Mouse (Mus musculus) kidney, embryonic 14.5 days (tissue): ENCODE results near the gene Gm38392. TPM values are rescaled to one million over a fixed set of nuclear protein-coding genes. Genes with fewer than 3 reads are reported as not detected.

ENCODE experiments used
- ATAC-seq: fragments of 200-750 bp; cut with Nextera tagmentation; 2 replicates; pipeline ENCODE4 v1.8.0; 2017; ENCODE audit warnings: moderate number of reproducible peaks, mild to moderate bottlenecking, moderate TSS enrichment, moderate library complexity; ENCODE audit not compliant: low FRiP score, low TSS enrichment
- H3K27ac ChIP-seq: fragments of 300-500 bp; sonication (generic); 2 replicates; pipeline ENCODE4 v1.5.1; 2014; ENCODE audit warnings: low read depth, mild to moderate bottlenecking, low read length, moderate library complexity, mixed read lengths
- H3K27me3 ChIP-seq: fragments of 300-500 bp; sonication (generic); 2 replicates; pipeline ENCODE4 v1.6.1; 2014; ENCODE audit warnings: mild to moderate bottlenecking, low read length; ENCODE audit not compliant: control insufficient read depth, insufficient read depth
- H3K36me3 ChIP-seq: fragments of 300-500 bp; sonication (generic); 2 replicates; pipeline ENCODE4 v1.6.1; 2014; ENCODE audit warnings: low read length, mixed read lengths; ENCODE audit not compliant: control insufficient read depth, insufficient read depth
- H3K4me1 ChIP-seq: fragments of 300-500 bp; sonication (generic); 2 replicates; pipeline ENCODE4 v1.6.1; 2014; ENCODE audit warnings: low read length, mixed read lengths; ENCODE audit not compliant: control insufficient read depth, insufficient read depth
- H3K4me2 ChIP-seq: fragments of 300-500 bp; sonication (generic); replicated peaks from 2 replicates; pipeline ENCODE4 v1.6.1; 2014; ENCODE audit warnings: low read depth, mild to moderate bottlenecking, low read length
- H3K4me3 ChIP-seq: fragments of 300-500 bp; sonication (generic); 2 replicates; pipeline ENCODE4 v1.5.1; 2014; ENCODE audit warnings: mild to moderate bottlenecking, low read length
- H3K9ac ChIP-seq: fragments of 300-500 bp; sonication (generic); 2 replicates; pipeline ENCODE4 v1.6.1; 2014; ENCODE audit warnings: low read depth, mild to moderate bottlenecking, low read length, moderate library complexity
- H3K9me3 ChIP-seq: fragments of 300-500 bp; sonication (generic); 2 replicates; pipeline ENCODE4 v1.6.1; 2016; ENCODE audit warnings: low read length; ENCODE audit not compliant: control insufficient read depth
- WGBS: fragments of 180-500 bp; shearing (Covaris S2); extraction: QIAGEN DNeasy Blood & Tissue Kit; methylation state at CpG from one replicate; pipeline ENCODE4 v1.1.7; 2014; 5-methylcytosine and 5-hydroxymethylcytosine counted together
- polyA plus RNA-seq: library from polyadenylated mRNA; unstranded; fragments of >200 nt; fragmentation: Nextera tagmentation; extraction: Ambion mirVana; gene quantifications from 2 replicates; pipeline ENCODE4 v1.2.1, GENCODE M21; 2014

The Gm38392 gene
- polyA plus RNA-seq, 1 experiment from 2014 or later, result 0.79 TPM

GRCm38 (mm10) chr3:88244071-88244470, 42.9 kb downstream of the Gm38392 start:
- Histone ChIP-seq H3K9ac (no peak overlapping the region), H3K9me3 (no peaks in the 10 kb centered on the region), H3K36me3 (no peaks in the 10 kb centered on the region), H3K27me3 (peaks cover 55% of the 10 kb centered on the region), H3K4me3 (no peak overlapping the region), H3K4me1 (no peaks in the 10 kb centered on the region), H3K27ac (no peak overlapping the region), H3K4me2 (no peak overlapping the region)
- ATAC-seq, result 0 out of 2 replicates have a peak, but pooled peaks have one; percentile 29
- WGBS, result 8% methylated on average over 2 of the region's 2 CpGs

GRCm38 (mm10) chr3:88242531-88242930, 44.5 kb downstream of the Gm38392 start:
- ATAC-seq, result peak; percentile 65; the same call in 1 of the 2 replicates
- 2% methylated on average over 13 of the region's 13 CpGs for WGBS
- no peaks in the 10 kb centered on the region for H3K9me3 ChIP-seq

GRCm38 (mm10) chr3:88241045-88241786, 45.8 kb downstream of the Gm38392 start:
- no peak overlapping the region for H3K27ac ChIP-seq
- 3% methylated on average over 47 of the region's 48 CpGs for WGBS

More at GRCm38 (mm10) chr3:88242531-88242930, 44.5 kb downstream of the Gm38392 start:
- H3K27ac ChIP-seq, result no peak overlapping the region
- no peaks in the 10 kb centered on the region for H3K36me3 ChIP-seq
- H3K4me1 ChIP-seq, result peaks cover 4% of the 10 kb centered on the region; the same call in 1 of the 2 replicates
- no peak overlapping the region for H3K4me2 ChIP-seq
- no peak overlapping the region for H3K4me3 ChIP-seq
- peaks cover 70% of the 10 kb centered on the region for H3K27me3 ChIP-seq
- H3K9ac ChIP-seq, result no peak overlapping the region

GRCm38 (mm10) chr3:88239446-88239845, 47.6 kb downstream of the Gm38392 start:
- H3K27ac ChIP-seq, result no peak overlapping the region
- no peaks in the 10 kb centered on the region for H3K36me3 ChIP-seq
- H3K4me1 ChIP-seq, result peaks cover 4% of the 10 kb centered on the region; the same call in 1 of the 2 replicates
- H3K4me2 ChIP-seq, result no peak overlapping the region
- peaks cover 70% of the 10 kb centered on the region for H3K27me3 ChIP-seq
- H3K9me3 ChIP-seq, result no peaks in the 10 kb centered on the region
- ATAC-seq, result no peak
- no peak overlapping the region for H3K4me3 ChIP-seq
- WGBS, result 68% methylated on average over 4 of the region's 4 CpGs
- no peak overlapping the region for H3K9ac ChIP-seq

More at GRCm38 (mm10) chr3:88241045-88241786, 45.8 kb downstream of the Gm38392 start:
- Histone ChIP-seq H3K4me1 (peaks cover 4% of the 10 kb centered on the region; the same call in 1 of the 2 replicates), H3K27me3 (peaks cover 72% of the 10 kb centered on the region), H3K4me3 (peak overlapping the region; percentile 26), H3K9me3 (no peaks in the 10 kb centered on the region), H3K36me3 (no peaks in the 10 kb centered on the region), H3K9ac (no peak overlapping the region; the same call in 1 of the 2 replicates), H3K4me2 (peak overlapping the region; percentile 30)
- ATAC-seq, result no peak

- no peak overlapping the region for H3K4me2 ChIP-seq
- no peak for ATAC-seq
- no peaks in the 10 kb centered on the region for H3K36me3 ChIP-seq
- H3K4me3 ChIP-seq, result no peak overlapping the region
- H3K9ac ChIP-seq, result no peak overlapping the region
- peaks cover 4% of the 10 kb centered on the region; the same call in 1 of the 2 replicates for H3K4me1 ChIP-seq
- peaks cover 67% of the 10 kb centered on the region for H3K27me3 ChIP-seq
- WGBS, result 49% methylated on average over 8 of the region's 8 CpGs
- no peaks in the 10 kb centered on the region for H3K9me3 ChIP-seq
- H3K27ac ChIP-seq, result no peak overlapping the region
Observed at GRCm38 (mm10) chr3:88238866-88239391, 48.1 kb downstream of the Gm38392 start.

GRCm38 (mm10) chr3:88237556-88238194, 49.3 kb downstream of the Gm38392 start:
- H3K4me3 ChIP-seq, result no peak overlapping the region
- H3K4me2 ChIP-seq, result no peak overlapping the region
- H3K27me3 ChIP-seq, result peaks cover 61% of the 10 kb centered on the region
- H3K4me1 ChIP-seq, result peaks cover 4% of the 10 kb centered on the region; the same call in 1 of the 2 replicates
- H3K27ac ChIP-seq, result no peak overlapping the region
- no peaks in the 10 kb centered on the region for H3K36me3 ChIP-seq
- no peaks in the 10 kb centered on the region for H3K9me3 ChIP-seq
- no peak overlapping the region for H3K9ac ChIP-seq
- no peak for ATAC-seq
- WGBS, result 10% methylated on average over 10 of the region's 10 CpGs

- WGBS, result 35% methylated on average over 6 of the region's 6 CpGs
- H3K4me3 ChIP-seq, result no peak overlapping the region
- H3K27ac ChIP-seq, result no peak overlapping the region
- H3K36me3 ChIP-seq, result no peaks in the 10 kb centered on the region
- peaks cover 4% of the 10 kb centered on the region; the same call in 1 of the 2 replicates for H3K4me1 ChIP-seq
- H3K9ac ChIP-seq, result no peak overlapping the region
- H3K4me2 ChIP-seq, result no peak overlapping the region
- H3K9me3 ChIP-seq, result no peaks in the 10 kb centered on the region
- no peak for ATAC-seq
- H3K27me3 ChIP-seq, result peaks cover 56% of the 10 kb centered on the region
Observed at GRCm38 (mm10) chr3:88237161-88237555, 49.9 kb downstream of the Gm38392 start.

- peaks cover 15% of the 10 kb centered on the region; the same call in 1 of the 2 replicates for H3K4me1 ChIP-seq
- H3K27ac ChIP-seq, result no peak overlapping the region
- H3K36me3 ChIP-seq, result no peaks in the 10 kb centered on the region
- no peak for ATAC-seq
- no peaks in the 10 kb centered on the region for H3K9me3 ChIP-seq
- no peak overlapping the region for H3K9ac ChIP-seq
- no peak overlapping the region for H3K4me3 ChIP-seq
- WGBS, result 62% methylated on average over 2 of the region's 2 CpGs
- no peak overlapping the region for H3K4me2 ChIP-seq
- peaks cover 48% of the 10 kb centered on the region for H3K27me3 ChIP-seq
Observed at GRCm38 (mm10) chr3:88235616-88236015, 51.4 kb downstream of the Gm38392 start.
